Mouse (Mus musculus): ENCODE results near the gene Fam180a. TPM values are rescaled to one million over a fixed set of nuclear protein-coding genes. Genes with fewer than 3 reads are reported as not detected.

The Fam180a gene
- polyA plus RNA-seq, 1 experiment from 2014 or later = 1.5 TPM

GRCm38 (mm10) chr6:35265580-35266278 is 60.2 kb downstream of the Fam180a start:
- Histone ChIP-seq H3K27me3 (replicated peaks; ENCODE audit: control insufficient read depth, insufficient read depth, low read length) (no peaks in the 10 kb centered on the region), H3K4me3 (ENCODE audit: low read depth, low read length) (no peak overlapping the region), H3K9me3 (ENCODE audit: control insufficient read depth) (no peaks in the 10 kb centered on the region), H3K9ac (ENCODE audit: low read depth, low read length) (no peak overlapping the region), H3K27ac (ENCODE audit: low read depth, low read length) (no peak overlapping the region), H3K36me3 (ENCODE audit: control insufficient read depth, insufficient read depth) (peaks cover 26% of the 10 kb centered on the region), H3K4me1 (replicated peaks; ENCODE audit: control insufficient read depth, insufficient read depth, low read length) (no peaks in the 10 kb centered on the region), H3K4me2 (replicated peaks; ENCODE audit: low read depth) (no peak overlapping the region)
- WGBS = 85% methylated on average over 15 of the region's 15 CpGs
- TF ChIP-seq CTCF (IDR thresholded peaks at IDR 0.05; ENCODE audit: low read depth) = no peak
- ATAC-seq = no peak

Other genes starting within 250 kb of the Fam180a start
- gene Cnot4, start 192.4 kb downstream of the Fam180a start, polyA plus RNA-seq (2015; fragmentation: Nextera tagmentation; extraction: Ambion mirVana) = 15.1 and 15.7 TPM in 2 replicates
- 6.6 and 7.7 TPM in 2 replicates for gene Nup205, start 148.7 kb downstream of the Fam180a start, polyA plus RNA-seq (2015; fragmentation: Nextera tagmentation; extraction: Ambion mirVana)
- gene Slc13a4, start 18.0 kb downstream of the Fam180a start, polyA plus RNA-seq (2015; fragmentation: Nextera tagmentation; extraction: Ambion mirVana) = 0.72 and 0.76 TPM in 2 replicates
- 61.6 and 68.2 TPM in 2 replicates for gene Mtpn, start 213.7 kb upstream of the Fam180a start, polyA plus RNA-seq (2015; fragmentation: Nextera tagmentation; extraction: Ambion mirVana)

Data from intestine, postnatal 0 days (tissue).